8 mouse cellular contexts compared by ENCODE assay signal in the genomic region with DNA sequence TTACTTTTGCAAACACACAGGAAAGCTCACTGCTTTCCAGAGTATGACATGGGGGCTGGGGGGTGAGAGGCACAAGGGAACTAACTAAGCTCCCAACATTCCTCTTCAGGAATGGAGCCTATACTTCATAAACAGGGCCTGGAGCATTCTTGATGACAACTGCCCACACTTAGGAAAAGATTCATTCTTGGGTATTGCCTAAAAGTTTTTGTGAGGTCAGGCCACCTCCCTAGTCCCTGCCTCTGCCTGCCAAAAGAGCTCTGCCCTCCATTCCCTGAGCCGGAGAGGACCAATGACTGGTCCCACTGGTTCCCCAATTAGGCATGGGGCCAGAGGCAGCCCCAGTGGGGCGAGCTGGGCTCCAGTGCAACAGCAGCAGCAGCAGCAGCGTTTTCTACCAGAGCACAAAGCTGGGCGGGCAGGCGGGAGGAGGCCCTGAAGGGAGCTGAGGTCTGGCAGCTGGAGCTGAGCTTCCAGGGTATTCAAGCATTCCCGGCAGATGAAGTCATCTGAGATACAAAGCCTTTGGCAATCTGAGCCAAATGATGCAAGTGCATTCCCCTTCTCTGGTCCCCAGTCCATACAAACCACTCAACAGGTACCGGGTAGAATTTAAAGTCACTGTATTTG.
DNase-seq lines count a peak whose midpoint lies in the region; ATAC-seq and TF ChIP-seq lines count a peak whose summit lies in the region.

No protein-coding gene starts in this region.

- peak; percentile 89 for ATAC-seq in hindbrain, embryonic 12.5 days (ENCODE audit: low FRiP score)

- no peak overlapping the region for H3K4me3 ChIP-seq in C2C12 (ENCODE audit: insufficient read depth, poor library complexity, severe bottlenecking)
- no peak overlapping the region for H3K4me3 ChIP-seq in hindbrain, embryonic 12.5 days

- no peak for TF ChIP-seq CTCF in C2C12 (IDR thresholded peaks at IDR 0.05; ENCODE audit: control insufficient read depth, insufficient read depth, insufficient read length)

- H3K79me3 ChIP-seq in C2C12 (ENCODE audit: low read depth), result no peaks in the 10 kb centered on the region

- DNase-seq in brain, adult 2 months (ENCODE audit: low read depth, low spot score), result peak; percentile 41
- peak; percentile 78 for DNase-seq in gastrocnemius, adult 18-20 months (ENCODE audit: low spot score)
- peak; percentile 20 to 75 for DNase-seq in left cerebral cortex, postnatal 10 days (ENCODE audit: extremely low spot score in 1 of 2, low spot score in 2 of 2)
- peak; percentile 83 for DNase-seq in lung, postnatal 36 days
- peak; percentile 41 for DNase-seq in right cerebral cortex, postnatal 4 days
- no peak for DNase-seq in thymus, postnatal 4 days

- WGBS in hindbrain, embryonic 12.5 days, result 14% methylated on average over 7 of the region's 7 CpGs

- intact Hi-C loops in left cerebral cortex, postnatal 10 days (cut with DNase I), result no loop called here

- H3K9me3 ChIP-seq in hindbrain, embryonic 12.5 days (replicated peaks), result no peaks in the 10 kb centered on the region

- H3K4me2 ChIP-seq in hindbrain, embryonic 12.5 days (replicated peaks), result no peak overlapping the region

- no peaks in the 10 kb centered on the region for H3K79me2 ChIP-seq in C2C12 (ENCODE audit: control insufficient read depth, insufficient read depth)

- peak overlapping the region; percentile 60 for H3K27ac ChIP-seq in hindbrain, embryonic 12.5 days

- peaks cover 15% of the 10 kb centered on the region for H3K4me1 ChIP-seq in hindbrain, embryonic 12.5 days

- H3K27me3 ChIP-seq in C2C12 (ENCODE audit: control insufficient read depth, insufficient read depth, insufficient read length), result no peaks in the 10 kb centered on the region
- H3K27me3 ChIP-seq in hindbrain, embryonic 12.5 days, result no peaks in the 10 kb centered on the region

- no peak overlapping the region for H3K9ac ChIP-seq in hindbrain, embryonic 12.5 days

- no peaks in the 10 kb centered on the region for H3K36me3 ChIP-seq in C2C12 (ENCODE audit: control insufficient read depth, insufficient read depth)
- peaks cover 6% of the 10 kb centered on the region; the same call in 1 of the 2 replicates for H3K36me3 ChIP-seq in hindbrain, embryonic 12.5 days

- no peak overlapping the region for H3ac ChIP-seq in C2C12 (ENCODE audit: control insufficient read depth, insufficient read length, low read depth)

TF ChIP-seq in C2C12, 6 proteins besides CTCF, POLR2A, EP300 and RAD21:
- peak; percentile 84 for TF ChIP-seq CEBPB (IDR thresholded peaks at IDR 0.05; ENCODE audit: low read depth)
- no peak for TF ChIP-seq MAX (IDR thresholded peaks at IDR 0.05)
- TF ChIP-seq USF1 (IDR thresholded peaks at IDR 0.05; ENCODE audit: low read depth), result no peak
- TF ChIP-seq FOSL1 (IDR thresholded peaks at IDR 0.05; ENCODE audit: insufficient read depth, low read length, poor library complexity, severe bottlenecking), result no peak
- TF ChIP-seq MYOG (IDR thresholded peaks at IDR 0.05; ENCODE audit: control insufficient read depth, extremely low read depth, insufficient read length), result no peak
- TF ChIP-seq MYOD1 (IDR thresholded peaks at IDR 0.05; ENCODE audit: control insufficient read depth, insufficient read length, low read depth), result peak; percentile 77
TF ChIP-seq in C2C12: peak in this region for 2.
